Mouse (Mus musculus): ENCODE measurements at regions not wholly inside any gene's neighbourhood (a gene's known extent, or its start where the extent isn't known, plus 50 kb on each side); places are given as distances from the start of the nearest gene placed in this dataset.

- DNase-seq (ENCODE audit: inconsistent age in 2 of 2, low spot score in 1 of 2) = no peak
Measured at GRCm38 (mm10) chr5:83091483-83091882, 263.5 kb downstream of the Tecrl start.

GRCm38 (mm10) chr5:83054819-83055218 lies 300.2 kb downstream of the Tecrl start:
- peak in 1 of 2 experiments; percentile 34 for DNase-seq (ENCODE audit: inconsistent age in 2 of 2, low spot score in 1 of 2)

GRCm38 (mm10) chr5:83047214-83047613 lies 307.8 kb downstream of the Tecrl start:
- DNase-seq (ENCODE audit: inconsistent age in 2 of 2, low spot score in 1 of 2) = no peak

GRCm38 (mm10) chr5:83029703-83030102 lies 325.3 kb downstream of the Tecrl start:
- no peak for DNase-seq (ENCODE audit: inconsistent age in 2 of 2, low spot score in 1 of 2)

- DNase-seq (ENCODE audit: inconsistent age in 2 of 2, low spot score in 1 of 2) = no peak
Measured at GRCm38 (mm10) chr5:83006038-83006437, 349.0 kb downstream of the Tecrl start.

- no peak for DNase-seq (ENCODE audit: inconsistent age in 2 of 2, low spot score in 1 of 2)
Measured at GRCm38 (mm10) chr5:82989056-82989455, 365.9 kb downstream of the Tecrl start.

GRCm38 (mm10) chr5:82969315-82969714 lies 385.7 kb downstream of the Tecrl start:
- no peak for DNase-seq (ENCODE audit: inconsistent age in 2 of 2, low spot score in 1 of 2)

GRCm38 (mm10) chr5:82966824-82967223 lies 388.2 kb downstream of the Tecrl start:
- DNase-seq (ENCODE audit: inconsistent age in 2 of 2, low spot score in 1 of 2) = no peak

DNA sequence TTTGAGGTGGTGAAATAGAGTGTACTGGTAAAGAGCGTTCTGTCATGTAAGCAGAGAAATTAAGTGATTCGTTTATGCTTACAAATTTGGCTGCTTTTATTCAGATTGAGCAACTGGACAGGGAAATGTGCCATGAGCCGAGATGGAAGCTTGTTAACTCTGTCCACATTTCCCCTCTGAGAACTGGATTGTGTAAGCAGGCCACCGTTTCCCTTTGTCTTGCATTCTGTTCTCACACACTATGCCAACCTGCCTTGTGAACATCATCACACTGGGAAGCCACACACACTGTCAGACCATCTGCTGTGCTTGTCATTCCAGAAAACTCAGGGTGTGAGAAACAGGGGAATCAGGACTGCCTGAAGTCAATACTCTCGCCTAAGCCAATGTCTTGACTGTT lies 388.8 kb downstream of the Tecrl start:
- peak in 1 of 2 experiments; percentile 46 for DNase-seq (ENCODE audit: inconsistent age in 2 of 2, low spot score in 1 of 2)

- no peak for DNase-seq (ENCODE audit: inconsistent age in 2 of 2, low spot score in 1 of 2)
Measured at GRCm38 (mm10) chr5:82964513-82964912, 390.5 kb downstream of the Tecrl start.

DNA sequence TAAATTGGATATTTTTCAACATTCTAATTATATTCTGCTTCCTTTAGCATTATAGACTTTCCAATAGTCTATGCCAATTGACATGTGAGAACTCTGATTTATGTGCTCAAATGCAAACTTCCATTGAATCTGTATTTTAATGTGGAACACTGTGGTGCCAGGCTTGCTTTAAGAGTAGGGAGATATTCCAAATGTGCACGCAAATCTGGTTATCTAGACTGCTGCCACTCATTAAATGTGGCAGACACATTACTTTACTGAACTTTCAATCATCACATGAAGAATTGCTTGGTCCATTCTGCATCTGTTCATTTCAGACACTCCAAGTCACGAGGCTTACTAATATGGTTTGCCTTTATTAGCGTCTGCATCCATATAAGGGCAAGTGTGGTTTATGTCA lies 399.0 kb downstream of the Tecrl start:
- DNase-seq (ENCODE audit: inconsistent age in 2 of 2, low spot score in 1 of 2) = no peak

- DNase-seq (ENCODE audit: inconsistent age in 2 of 2, low spot score in 1 of 2) = no peak
Measured at GRCm38 (mm10) chr5:82947060-82947459, 407.9 kb downstream of the Tecrl start.

DNA sequence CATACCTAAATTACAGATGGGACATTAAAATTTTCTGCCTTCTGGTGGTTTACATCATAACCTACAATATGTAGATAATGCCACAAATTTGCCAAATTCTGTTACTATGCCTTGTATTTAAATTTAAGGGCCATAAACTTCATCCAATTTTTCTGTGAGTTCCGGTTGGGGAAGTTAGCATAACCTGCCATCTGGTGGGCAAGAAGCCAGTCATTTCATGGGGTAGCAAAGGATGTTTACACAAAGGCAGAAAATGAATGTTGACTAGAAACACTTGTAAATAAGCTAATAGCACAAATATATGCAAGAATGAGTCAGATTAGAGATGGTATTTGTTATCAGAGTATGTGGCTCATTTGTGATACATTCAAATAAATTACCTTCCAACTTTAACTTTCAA lies 415.2 kb downstream of the Tecrl start:
- no peak for DNase-seq (ENCODE audit: inconsistent age in 2 of 2, low spot score in 1 of 2)

- no peak for DNase-seq (ENCODE audit: inconsistent age in 2 of 2, low spot score in 1 of 2)
Measured at GRCm38 (mm10) chr5:82899347-82899746, 455.6 kb downstream of the Tecrl start.

DNA sequence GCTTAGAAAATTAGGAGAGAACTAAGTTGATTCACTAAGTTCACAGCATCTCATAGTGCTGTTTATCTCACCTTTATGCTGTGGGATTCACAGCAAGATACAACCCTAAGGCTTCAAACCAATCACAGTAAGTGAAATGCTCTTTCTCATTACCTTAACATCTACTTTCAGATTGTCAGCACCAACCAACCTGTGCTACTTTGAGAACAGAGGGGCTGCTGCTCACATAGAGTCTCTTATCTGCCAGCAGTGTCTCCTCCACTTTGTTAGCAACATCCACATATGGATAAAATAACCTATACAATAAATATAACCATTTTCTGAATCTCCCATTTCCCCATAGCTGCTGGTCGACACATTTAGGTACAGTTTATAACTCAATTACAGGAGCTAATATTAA lies 456.1 kb downstream of the Tecrl start:
- no peak for DNase-seq (ENCODE audit: inconsistent age in 2 of 2, low spot score in 1 of 2)

GRCm38 (mm10) chr5:82898389-82898788 lies 456.6 kb downstream of the Tecrl start:
- DNase-seq (ENCODE audit: inconsistent age in 2 of 2, low spot score in 1 of 2) = no peak

DNA sequence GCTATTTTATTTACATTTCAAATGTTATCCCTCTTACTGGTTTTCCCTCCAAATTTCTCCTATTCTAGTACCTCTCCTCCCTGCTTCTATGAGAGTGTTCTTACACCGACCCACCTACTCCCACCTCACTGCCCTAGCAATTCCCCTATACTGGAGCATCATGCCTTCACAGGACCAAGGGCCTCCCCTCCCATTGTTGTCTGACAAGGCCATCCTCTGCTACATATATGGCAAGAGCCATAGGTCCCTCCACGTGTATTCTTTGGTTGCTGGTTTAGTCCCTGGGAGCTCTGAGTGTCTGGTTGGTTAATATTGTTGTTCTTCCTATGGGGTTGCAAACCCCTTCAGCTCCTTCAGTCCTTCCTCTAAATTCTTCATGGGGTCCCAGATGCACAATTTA lies 485.7 kb downstream of the Tecrl start:
- no peak for DNase-seq (ENCODE audit: inconsistent age in 2 of 2, low spot score in 1 of 2)

GRCm38 (mm10) chr5:82864347-82864746 lies 490.6 kb downstream of the Tecrl start:
- DNase-seq (ENCODE audit: inconsistent age in 2 of 2, low spot score in 1 of 2) = no peak

GRCm38 (mm10) chr5:82825327-82825726 lies 529.7 kb downstream of the Tecrl start:
- no peak for DNase-seq (ENCODE audit: inconsistent age in 2 of 2, low spot score in 1 of 2)

GRCm38 (mm10) chr5:82793197-82793596 lies 561.8 kb downstream of the Tecrl start:
- DNase-seq (ENCODE audit: inconsistent age in 2 of 2, low spot score in 1 of 2) = no peak

Data from adrenal gland, adult (tissue).